Mouse (Mus musculus): ENCODE results near the gene Topors. TPM values are rescaled to one million over a fixed set of nuclear protein-coding genes. Genes with fewer than 3 reads are reported as not detected.

The Topors gene
- 10 to 100 TPM; 24.7 to 25.5 TPM for total RNA-seq (2023)

GRCm38 (mm10) chr4:40269430-40270032 is at the start of gene Topors, which contains the start of gene Smim27:
TSS of gene Topors (minus strand) at chr4:40269850.
TSS of gene Smim27 (plus strand) at chr4:40269579.

DNA sequence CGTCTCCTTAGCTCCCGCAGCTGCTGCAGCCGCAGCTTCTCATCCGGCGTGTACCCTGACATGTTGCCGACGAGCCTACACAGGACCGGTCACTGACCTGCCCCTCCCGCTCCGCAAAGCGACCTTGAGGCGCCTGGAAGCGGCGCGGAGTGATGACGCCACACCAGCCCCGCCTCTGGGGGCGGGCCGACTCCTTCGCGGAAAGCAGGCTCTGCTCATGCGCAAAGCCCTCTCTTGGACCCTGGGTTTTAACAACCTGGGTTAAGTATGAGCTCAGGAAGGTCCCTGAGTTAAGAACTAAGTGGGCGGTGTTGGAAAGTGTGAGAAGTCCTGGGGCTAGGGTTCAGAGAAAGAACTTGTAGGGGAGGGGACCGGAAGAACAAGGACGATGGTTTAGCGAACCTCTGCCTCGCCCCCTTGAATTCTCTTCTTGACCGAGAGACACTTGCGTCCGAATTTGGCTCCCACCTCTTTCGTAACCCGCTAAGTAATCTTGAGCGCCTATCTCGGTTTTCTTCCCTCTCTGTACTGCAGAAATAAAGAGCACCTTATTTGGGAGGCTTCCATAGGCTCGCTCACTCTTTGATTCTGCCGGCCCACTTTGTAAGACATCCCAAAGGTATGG is 9.7 kb upstream of the Topors start, which contains the start of gene Ndufb6:
TSS of gene Ndufb6 (minus strand) at position 146 of the 625 bp plus-strand sequence.

DNA sequence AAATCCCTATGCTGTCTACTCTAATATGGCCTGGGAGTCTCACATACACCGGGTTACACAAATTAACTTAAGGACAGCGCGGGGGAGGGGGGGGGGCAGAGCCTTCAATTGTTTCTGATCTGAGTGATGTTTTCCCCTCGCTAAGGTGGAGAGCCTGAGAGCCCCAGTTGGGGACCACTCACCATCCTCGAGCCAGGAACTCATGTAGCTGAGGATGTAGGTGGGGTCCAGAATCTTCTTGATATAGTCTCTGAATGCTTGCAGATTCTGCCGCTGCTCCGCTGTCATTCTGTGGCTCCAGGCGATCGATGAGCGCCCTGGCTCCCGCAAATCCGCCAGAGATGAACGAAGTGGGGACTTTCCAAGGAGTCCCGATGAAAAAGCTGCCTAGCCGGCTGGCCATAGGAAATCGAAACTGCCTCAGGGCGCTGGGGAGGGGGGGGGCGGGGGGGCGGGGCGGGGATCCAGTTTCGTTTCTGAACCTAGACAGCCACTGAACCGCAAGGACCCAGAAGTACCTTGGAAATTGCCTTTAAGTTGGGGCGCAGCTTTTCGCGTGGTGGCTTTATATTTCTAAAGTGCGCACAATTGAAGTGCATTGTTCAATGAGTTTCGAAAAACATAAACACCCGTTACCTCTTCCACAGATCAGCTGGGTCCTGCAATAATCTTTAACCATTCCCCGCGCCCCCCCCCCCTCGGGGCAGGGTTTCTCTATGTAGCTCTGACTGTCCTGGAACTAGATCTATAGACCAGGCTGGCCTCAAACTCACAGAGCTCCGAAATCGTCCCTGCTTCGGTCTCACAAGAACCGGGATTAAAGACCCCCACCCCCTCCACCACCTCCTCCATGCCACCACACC is 30.0 kb downstream of the Topors start, which contains the start of gene Ddx58:
TSS of gene Ddx58 (minus strand) at position 420 of the 863 bp plus-strand sequence.

Other genes with a start within 250 kb of the Topors start
- 10 to 100 TPM; 14.3 to 15.2 TPM for gene Aco1, start 126.8 kb downstream of the Topors start, total RNA-seq (2023)
- gene Ddx58, start 30.0 kb downstream of the Topors start, total RNA-seq (2023): 10 to 100 TPM; 44.2 to 44.3 TPM
- 10 to 100 TPM; 18.9 to 23.1 TPM for gene Smim27, start 271 bp downstream of the Topors start, total RNA-seq (2023)
- gene Ndufb6, start 9.6 kb upstream of the Topors start, total RNA-seq (2023): 10 to 100 TPM; 30.1 to 43.0 TPM
- gene Tmem215, start 202.3 kb upstream of the Topors start, total RNA-seq (2023): not detected